Mouse (Mus musculus): Measurements from ENCODE around the gene Tenm4. TPM values are rescaled to one million over a fixed set of nuclear protein-coding genes. Genes with fewer than 3 reads are reported as not detected.

Tenm4 gene
- total and polyA plus RNA-seq, 3 experiments, result 0.03 to 0.26 (median 0.04) TPM

- Histone ChIP-seq H3K27ac (ENCODE audit: insufficient read depth, low read depth) (no peak overlapping the region), H3K9me3 (replicated peaks; ENCODE audit: low read length) (no peaks in the 10 kb centered on the region), H3K4me3 (replicated peaks in 1 of 3; ENCODE audit: low read depth in 2 of 3, low read length in 2 of 3, poor library complexity in 1 of 3) (no peak overlapping the region), H3K4me1 (ENCODE audit: control insufficient read depth in 1 of 2, insufficient read depth in 2 of 2) (peaks cover 3 to 31% of the 10 kb centered on the region in 2 experiments), H3K27me3 (replicated peaks) (no peaks in the 10 kb centered on the region), H3K36me3 (replicated peaks in 1 of 2; ENCODE audit: control insufficient read depth in 1 of 2, insufficient read depth in 1 of 2, low read length in 1 of 2) (no peaks in the 10 kb centered on the region), H3K79me2 (replicated peaks; ENCODE audit: control insufficient read depth, extremely low read depth, insufficient read depth, poor library complexity, severe bottlenecking) (no peaks in the 10 kb centered on the region), H3K4me2 (ENCODE audit: insufficient read depth, low read depth, poor library complexity, severe bottlenecking) (peak overlapping the region; percentile 37; the same call in 1 of the 2 replicates), H3K9ac (ENCODE audit: insufficient read depth, low read depth) (no peak overlapping the region; the same call in 1 of the 2 replicates)
- peak; percentile 31 for DNase-seq (ENCODE audit: extremely low read depth)
- dilution Hi-C loops (cut with MboI; ENCODE audit: extremely low pct_ligation_motif_present, extremely low pct_unique_long_range_greater_than_20kb, low sequenced_read_pairs), result no loop called here
- TF ChIP-seq E2F4 (IDR thresholded peaks at IDR 0.05; ENCODE audit: insufficient replicate concordance, low read depth, low read length) (no peak), EP300 (IDR thresholded peaks at IDR 0.05; ENCODE audit: low read length) (peak; percentile 24), IRF4 (IDR thresholded peaks at IDR 0.05; ENCODE audit: low read depth, low read length) (0 out of 2 replicates have a peak, but pooled peaks have one; percentile 28)
- in situ Hi-C loops (cut with MboI; ENCODE audit: low pct_ligation_motif_present, low pct_unique_long_range_greater_than_20kb, low sequenced_read_pairs), result no loop called here
These were observed 684.9 kb downstream of the Tenm4 start for GRCm38 (mm10) chr7:96855867-96856406.

GRCm38 (mm10) chr7:96856518-96856917, 685.5 kb downstream of the Tenm4 start:
- H3K27me3 ChIP-seq (replicated peaks), result no peaks in the 10 kb centered on the region
- no peaks in the 10 kb centered on the region for H3K9me3 ChIP-seq (replicated peaks; ENCODE audit: low read length)
- H3K9ac ChIP-seq (ENCODE audit: insufficient read depth, low read depth), result no peak overlapping the region
- no peak for DNase-seq (ENCODE audit: extremely low read depth)
- H3K4me3 ChIP-seq (replicated peaks in 1 of 3; ENCODE audit: low read depth in 2 of 3, low read length in 2 of 3, poor library complexity in 1 of 3), result no peak overlapping the region
- no peak for TF ChIP-seq SIN3A (IDR thresholded peaks at IDR 0.05; ENCODE audit: low read length)
- no peak for TF ChIP-seq HCFC1 (IDR thresholded peaks at IDR 0.05; ENCODE audit: low read depth, low read length)
- TF ChIP-seq ZKSCAN1 (IDR thresholded peaks at IDR 0.05; ENCODE audit: borderline replicate concordance, low read depth, low read length), result no peak
- TF ChIP-seq ZMIZ1 (IDR thresholded peaks at IDR 0.05; ENCODE audit: low read depth, low read length), result no peak
- no peak for TF ChIP-seq NRF1 (IDR thresholded peaks at IDR 0.05; ENCODE audit: low read depth, low read length)
- TF ChIP-seq ETS1 (conservative IDR thresholded peaks at IDR 0.05; ENCODE audit: low read depth, low read length), result no peak
- TF ChIP-seq PAX5 (IDR thresholded peaks at IDR 0.05; ENCODE audit: low read length), result no peak
- TF ChIP-seq CHD2 (IDR thresholded peaks at IDR 0.05; ENCODE audit: low read length), result no peak
- no peak for TF ChIP-seq JUN (IDR thresholded peaks at IDR 0.05; ENCODE audit: insufficient read depth, low read depth, low read length)
- no peak for TF ChIP-seq ZNF384 (IDR thresholded peaks at IDR 0.05; ENCODE audit: low read depth, low read length)
- TF ChIP-seq POLR2A (IDR thresholded peaks at IDR 0.05; ENCODE audit: low read depth, low read length), result no peak
- no peak for TF ChIP-seq E2F4 (IDR thresholded peaks at IDR 0.05; ENCODE audit: insufficient replicate concordance, low read depth, low read length)
- H3K4me2 ChIP-seq (ENCODE audit: insufficient read depth, low read depth, poor library complexity, severe bottlenecking), result peak overlapping the region; percentile 4; the same call in 1 of the 2 replicates
- H3K4me1 ChIP-seq (ENCODE audit: control insufficient read depth in 1 of 2, insufficient read depth in 2 of 2), result peaks cover 3 to 31% of the 10 kb centered on the region in 2 experiments
- in situ Hi-C loops (cut with MboI; ENCODE audit: low pct_ligation_motif_present, low pct_unique_long_range_greater_than_20kb, low sequenced_read_pairs) (no loop called here), dilution Hi-C loops (cut with MboI; ENCODE audit: extremely low pct_ligation_motif_present, extremely low pct_unique_long_range_greater_than_20kb, low sequenced_read_pairs) (no loop called here)
- no peak overlapping the region for H3K27ac ChIP-seq (ENCODE audit: insufficient read depth, low read depth)
- no peaks in the 10 kb centered on the region for H3K36me3 ChIP-seq (replicated peaks in 1 of 2; ENCODE audit: control insufficient read depth in 1 of 2, insufficient read depth in 1 of 2, low read length in 1 of 2)
- H3K79me2 ChIP-seq (replicated peaks; ENCODE audit: control insufficient read depth, extremely low read depth, insufficient read depth, poor library complexity, severe bottlenecking), result no peaks in the 10 kb centered on the region

All from CH12.LX (cell line).